Mouse (Mus musculus) erythroblast, embryonic 14.5 days (primary cell): ENCODE measurements around the gene Higd1a.

Experiments
- GATA1 ChIP-seq: IDR thresholded peaks from 2 replicates; pipeline ENCODE4 v1.6.1; 2012; ENCODE audit warnings: low read length, inconsistent platforms, mixed read lengths
- TAL1 ChIP-seq: IDR thresholded peaks from 3 replicates; pipeline ENCODE4 v1.6.1; 2012; ENCODE audit warnings: low read length, inconsistent platforms, mixed read lengths

- no peak for TF ChIP-seq GATA1
- TF ChIP-seq TAL1: no peak
Measured at GRCm38 (mm10) chr9:121891301-121891700, 33.1 kb upstream of the Higd1a start.
